Mouse (Mus musculus) neural tube, embryonic 11.5 days (tissue): ENCODE data around the gene 4921539E11Rik. TPM values are rescaled to one million over a fixed set of nuclear protein-coding genes. Genes with fewer than 3 reads are reported as not detected.

Source experiments
- ATAC-seq: fragments of 200-750 bp; cut with Nextera tagmentation; 2 replicates; pipeline ENCODE4 v1.8.0; 2017; ENCODE audit warnings: moderate number of reproducible peaks, mild to moderate bottlenecking, moderate TSS enrichment, moderate library complexity; ENCODE audit not compliant: insufficient read depth, low FRiP score, low TSS enrichment
- DNase-seq: peaks from one replicate; pipeline ENCODE4 v3.0.0-alpha.2; 2015; ENCODE audit warnings: low spot score
- H3K27ac ChIP-seq: fragments of 300-500 bp; sonication (generic); 2 replicates; pipeline ENCODE4 v1.5.1; 2014; ENCODE audit warnings: low read depth, mild to moderate bottlenecking, low read length
- H3K27me3 ChIP-seq: fragments of 300-500 bp; sonication (generic); 2 replicates; pipeline ENCODE4 v1.6.1; 2014; ENCODE audit warnings: mild to moderate bottlenecking, low read length, mixed read lengths; ENCODE audit not compliant: control insufficient read depth, insufficient read depth
- H3K36me3 ChIP-seq: fragments of 300-500 bp; sonication (generic); 2 replicates; pipeline ENCODE4 v1.6.1; 2014; ENCODE audit warnings: mild to moderate bottlenecking, low read length, moderate library complexity, mixed read lengths; ENCODE audit not compliant: control insufficient read depth, insufficient read depth
- H3K4me1 ChIP-seq: fragments of 300-500 bp; sonication (generic); 2 replicates; pipeline ENCODE4 v1.6.1; 2014; ENCODE audit warnings: low read length, mixed read lengths; ENCODE audit not compliant: control insufficient read depth, insufficient read depth
- H3K4me2 ChIP-seq: fragments of 300-500 bp; sonication (generic); 2 replicates; pipeline ENCODE4 v1.6.1; 2014; ENCODE audit warnings: low read depth, mild to moderate bottlenecking, moderate library complexity
- H3K4me3 ChIP-seq: fragments of 300-500 bp; sonication (generic); 2 replicates; pipeline ENCODE4 v1.5.1; 2014; ENCODE audit warnings: low read depth, low read length
- H3K9ac ChIP-seq: fragments of 300-500 bp; sonication (generic); 2 replicates; pipeline ENCODE4 v1.6.1; 2014; ENCODE audit warnings: mild to moderate bottlenecking, low read length
- H3K9me3 ChIP-seq: fragments of 300-500 bp; sonication (generic); 2 replicates; pipeline ENCODE4 v1.6.1; 2016; ENCODE audit warnings: low read length; ENCODE audit not compliant: control insufficient read depth
- WGBS: fragments of 180-500 bp; shearing (Covaris S2); extraction: QIAGEN DNeasy Blood & Tissue Kit; methylation state at CpG from one replicate; pipeline ENCODE4 v1.1.7; 2014; 5-methylcytosine and 5-hydroxymethylcytosine counted together
- polyA plus RNA-seq: library from polyadenylated mRNA; unstranded; fragments of >200 nt; fragmentation: Nextera tagmentation; extraction: Ambion mirVana; gene quantifications from 2 replicates; pipeline ENCODE4 v1.2.1, GENCODE M21; 2014

The 4921539E11Rik gene
- not detected in 2 replicates for polyA plus RNA-seq

- no peaks in the 10 kb centered on the region for H3K27me3 ChIP-seq
- DNase-seq (no peak), ATAC-seq (no peak)
- H3K4me2 ChIP-seq: no peak within 1 kb of the TSS
- no peaks in the 10 kb centered on the region for H3K4me1 ChIP-seq
- H3K4me3 ChIP-seq: no peak within 1 kb of the TSS
- no peak within 1 kb of the TSS for H3K9ac ChIP-seq
- H3K36me3 ChIP-seq: no peaks in the 10 kb centered on the region
- no peaks in the 10 kb centered on the region for H3K9me3 ChIP-seq
- 82% methylated on average over 2 of the region's 2 CpGs for WGBS
- no peak within 1 kb of the TSS for H3K27ac ChIP-seq
These were observed at the start of gene 4921539E11Rik for GRCm38 (mm10) chr4:103290763-103291162. Gene 4921539E11Rik, minus strand, starts transcription at chr4:103290863.

GRCm38 (mm10) chr4:103335134-103335533 is 44.5 kb upstream of the 4921539E11Rik start:
- Histone ChIP-seq H3K4me1 (no peaks in the 10 kb centered on the region), H3K27ac (no peak overlapping the region), H3K4me2 (no peak overlapping the region), H3K4me3 (no peak overlapping the region), H3K36me3 (no peaks in the 10 kb centered on the region), H3K27me3 (no peaks in the 10 kb centered on the region), H3K9ac (no peak overlapping the region), H3K9me3 (no peaks in the 10 kb centered on the region)
- DNase-seq: no peak
- ATAC-seq: no peak
- 85% methylated on average over 5 of the region's 5 CpGs for WGBS

- no peaks in the 10 kb centered on the region for H3K36me3 ChIP-seq
- no peaks in the 10 kb centered on the region for H3K4me1 ChIP-seq
- no peak overlapping the region for H3K4me2 ChIP-seq
- no peaks in the 10 kb centered on the region for H3K9me3 ChIP-seq
- H3K9ac ChIP-seq: no peak overlapping the region
- H3K4me3 ChIP-seq: no peak overlapping the region
- DNase-seq (no peak), ATAC-seq (no peak)
- no peak overlapping the region for H3K27ac ChIP-seq
- 64% methylated on average over 6 of the region's 6 CpGs for WGBS
- H3K27me3 ChIP-seq: no peaks in the 10 kb centered on the region
These were observed 38.7 kb upstream of the 4921539E11Rik start for GRCm38 (mm10) chr4:103329348-103329747.

- ATAC-seq (no peak), DNase-seq (no peak)
- no peak overlapping the region for H3K9ac ChIP-seq
- no peaks in the 10 kb centered on the region for H3K36me3 ChIP-seq
- H3K4me1 ChIP-seq: no peaks in the 10 kb centered on the region
- WGBS: 73% methylated on average over 3 of the region's 3 CpGs
- no peak overlapping the region for H3K27ac ChIP-seq
- H3K9me3 ChIP-seq: no peaks in the 10 kb centered on the region
- H3K27me3 ChIP-seq: no peaks in the 10 kb centered on the region
- H3K4me3 ChIP-seq: no peak overlapping the region
- H3K4me2 ChIP-seq: no peak overlapping the region
These were observed 36.3 kb upstream of the 4921539E11Rik start for GRCm38 (mm10) chr4:103326994-103327393.

DNA sequence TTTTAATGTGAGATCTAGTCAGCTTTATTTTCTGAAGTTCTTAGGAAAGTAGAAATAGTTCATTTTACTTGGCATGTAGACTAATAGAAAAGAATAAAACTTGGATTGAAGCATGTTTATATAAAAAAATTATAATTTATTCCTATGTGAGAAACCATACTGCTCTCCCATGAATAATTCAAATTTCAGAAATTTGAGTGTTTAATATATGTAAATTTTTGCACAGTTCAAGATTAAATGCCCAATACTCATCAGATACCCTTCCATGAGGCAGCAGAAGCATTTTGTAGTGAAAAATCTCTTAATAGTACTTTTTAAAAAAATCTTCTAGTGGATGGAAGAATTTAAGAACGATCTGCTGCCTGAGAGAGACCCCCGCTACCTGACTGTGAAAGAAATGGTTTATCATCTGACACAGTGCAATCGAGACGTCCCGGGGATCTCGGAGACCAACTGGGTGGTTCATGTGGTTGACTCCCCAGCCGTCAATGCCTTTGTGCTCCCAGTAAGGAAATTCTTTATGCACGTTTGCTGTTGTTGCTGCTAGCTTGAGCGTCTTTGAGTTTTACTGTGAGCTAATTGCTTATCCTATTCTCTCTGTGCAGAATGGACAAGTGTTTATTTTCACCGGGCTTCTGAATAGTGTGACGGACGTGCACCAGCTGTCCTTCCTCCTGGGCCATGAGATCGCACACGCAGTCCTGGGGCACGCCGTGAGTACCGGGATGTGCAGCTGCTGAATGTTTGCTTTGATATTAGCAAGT is 34.2 kb upstream of the 4921539E11Rik start:
- Histone ChIP-seq H3K4me1 (no peaks in the 10 kb centered on the region), H3K9me3 (no peaks in the 10 kb centered on the region), H3K27ac (no peak overlapping the region), H3K4me2 (peak overlapping the region; percentile 1; the same call in 1 of the 2 replicates), H3K27me3 (no peaks in the 10 kb centered on the region), H3K36me3 (no peaks in the 10 kb centered on the region), H3K4me3 (no peak overlapping the region), H3K9ac (no peak overlapping the region)
- DNase-seq: peak; percentile 49
- 32% methylated on average over 17 of the region's 17 CpGs for WGBS
- peak; percentile 86 for ATAC-seq

GRCm38 (mm10) chr4:103321461-103321860 is 30.8 kb upstream of the 4921539E11Rik start:
- Histone ChIP-seq H3K9ac (no peak overlapping the region), H3K36me3 (no peaks in the 10 kb centered on the region), H3K4me2 (no peak overlapping the region), H3K27ac (no peak overlapping the region), H3K4me1 (no peaks in the 10 kb centered on the region), H3K9me3 (no peaks in the 10 kb centered on the region), H3K27me3 (no peaks in the 10 kb centered on the region), H3K4me3 (no peak overlapping the region)
- DNase-seq (no peak), ATAC-seq (no peak)
- WGBS: 76% methylated on average over 6 of the region's 6 CpGs

DNA sequence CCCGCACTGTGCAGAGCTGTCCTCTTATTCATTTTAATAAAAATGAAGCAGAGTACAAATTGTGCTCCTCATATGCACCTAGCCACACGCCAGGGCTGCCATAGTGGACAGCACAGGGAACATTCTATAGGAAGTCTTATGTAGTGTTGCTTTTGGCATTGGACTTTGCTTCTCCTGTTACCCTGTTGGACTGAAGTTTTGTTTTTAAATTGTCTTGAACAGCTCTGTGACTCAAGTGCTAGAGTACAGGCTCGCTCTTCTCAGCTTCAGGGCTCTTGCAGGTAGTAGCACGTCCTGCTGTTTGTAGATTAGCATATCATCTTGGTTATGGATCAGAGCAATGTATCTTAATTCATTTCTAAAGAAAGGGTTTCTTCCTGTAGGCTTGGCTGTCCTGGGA is 25.2 kb upstream of the 4921539E11Rik start:
- Histone ChIP-seq H3K36me3 (no peaks in the 10 kb centered on the region), H3K27me3 (no peaks in the 10 kb centered on the region), H3K4me1 (no peaks in the 10 kb centered on the region), H3K9me3 (no peaks in the 10 kb centered on the region), H3K27ac (no peak overlapping the region), H3K9ac (no peak overlapping the region), H3K4me2 (no peak overlapping the region), H3K4me3 (no peak overlapping the region)
- DNase-seq: no peak
- 91% methylated on average over 4 of the region's 4 CpGs for WGBS
- ATAC-seq: no peak

DNA sequence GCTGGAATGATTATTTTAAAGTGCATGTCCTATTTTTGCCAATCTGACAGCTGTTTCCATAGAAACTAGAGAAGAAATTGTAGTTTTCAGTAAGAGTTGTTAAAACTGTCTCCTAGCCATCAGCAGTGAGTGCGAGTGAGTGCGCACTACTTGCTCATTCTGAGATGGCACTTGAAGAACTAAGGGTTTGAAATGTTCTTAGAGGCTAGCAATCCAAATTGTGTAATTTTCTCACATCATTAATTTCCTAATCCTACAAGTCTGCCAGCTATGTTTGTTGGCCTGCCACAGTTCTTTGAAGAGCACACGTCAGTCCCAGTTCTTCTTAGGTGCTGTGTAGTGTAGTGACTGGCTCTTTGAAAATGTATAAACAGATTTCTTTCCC is 23.9 kb upstream of the 4921539E11Rik start:
- DNase-seq (no peak), ATAC-seq (no peak)
- no peak overlapping the region for H3K27ac ChIP-seq
- peak overlapping the region; percentile 60 for H3K4me2 ChIP-seq
- H3K4me1 ChIP-seq: no peaks in the 10 kb centered on the region
- H3K36me3 ChIP-seq: no peaks in the 10 kb centered on the region
- 46% methylated on average over 3 of the region's 3 CpGs for WGBS
- H3K9ac ChIP-seq: no peak overlapping the region
- H3K4me3 ChIP-seq: peak overlapping the region; percentile 58
- no peaks in the 10 kb centered on the region for H3K9me3 ChIP-seq
- no peaks in the 10 kb centered on the region for H3K27me3 ChIP-seq
